Mouse (Mus musculus): ENCODE results near the gene Hist1h2bn.

DNA sequence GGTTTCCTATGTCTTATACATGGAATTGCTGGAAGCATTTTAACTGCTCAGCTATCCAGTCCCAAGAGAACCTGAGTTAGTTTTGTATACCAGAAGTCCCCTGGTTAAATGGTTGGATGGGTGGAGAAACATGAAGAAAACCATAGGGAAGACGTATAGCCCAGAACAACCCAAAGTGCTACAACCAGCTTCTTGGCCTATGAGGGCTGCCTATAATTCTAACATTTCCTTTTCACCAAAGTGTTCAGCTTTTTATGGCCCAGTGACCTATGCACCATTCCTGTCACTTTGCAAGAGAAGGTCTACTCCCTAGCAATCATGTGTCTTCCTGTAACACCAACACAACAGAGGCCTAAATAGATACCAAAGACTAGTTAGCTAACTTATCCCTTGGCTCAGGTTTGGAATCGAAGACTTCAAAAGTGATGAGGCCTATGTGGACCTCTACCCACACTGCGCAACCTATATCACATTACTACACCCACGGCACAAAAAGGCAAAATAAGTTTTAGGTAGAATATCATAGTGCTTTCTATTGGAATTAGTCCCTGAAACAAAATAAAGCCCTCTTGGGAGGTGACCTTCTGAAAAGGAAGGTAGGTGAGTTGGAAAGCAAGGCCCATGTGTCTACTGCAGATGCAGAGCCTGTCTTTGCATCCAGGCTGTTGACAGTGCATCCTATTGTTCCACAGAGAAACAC is 35.4 kb upstream of the Hist1h2bn start:
- TF ChIP-seq CTCF (IDR thresholded peaks at IDR 0.05) (no peak), EP300 (IDR thresholded peaks at IDR 0.05) (no peak)
